Mouse (Mus musculus) gastrocnemius, adult 18-20 months (tissue): ENCODE results near the gene Ubap1l. TPM values are rescaled to one million over a fixed set of nuclear protein-coding genes. Genes with fewer than 3 reads are reported as not detected.

Source experiments
- DNase-seq: peaks from one replicate; pipeline ENCODE4 v3.0.0; 2021; ENCODE audit warnings: low spot score
- total RNA-seq, 2 experiments: library from RNA; stranded (reverse); gene quantifications; 2 replicates each; pipeline ENCODE4 v1.2.3; 2021

The Ubap1l gene
- total RNA-seq, 2 experiments from 2014 or later, result 0.64 to 0.71 TPM

- peak; percentile 80 for DNase-seq
Observed at GRCm38 (mm10) chr9:65408871-65409295, 48.0 kb downstream of the Ubap1l start.

GRCm38 (mm10) chr9:65410378-65410777 lies 49.5 kb downstream of the Ubap1l start:
- no peak for DNase-seq

- no peak for DNase-seq
Observed at GRCm38 (mm10) chr9:65411326-65411725, 50.5 kb downstream of the Ubap1l start.

- no peak for DNase-seq
Observed at GRCm38 (mm10) chr9:65417738-65418137, 56.9 kb downstream of the Ubap1l start.

- DNase-seq, result no peak
Observed at GRCm38 (mm10) chr9:65419633-65420032, 58.8 kb downstream of the Ubap1l start.

GRCm38 (mm10) chr9:65422760-65423501 lies 62.1 kb downstream of the Ubap1l start, which contains the start of gene Slc51b:
Gene Slc51b, minus strand, starts transcription at chr9:65422955.
- DNase-seq, result no peak

GRCm38 (mm10) chr9:65424393-65424792 lies 63.6 kb downstream of the Ubap1l start:
- no peak for DNase-seq

GRCm38 (mm10) chr9:65427511-65427910 lies 66.7 kb downstream of the Ubap1l start:
- no peak for DNase-seq

GRCm38 (mm10) chr9:65428003-65428402 lies 67.2 kb downstream of the Ubap1l start:
- no peak for DNase-seq

Other genes with a start within 250 kb of the Ubap1l start
- gene Igdcc3, start 219.9 kb upstream of the Ubap1l start, total RNA-seq, result under 1 TPM; 0.21 to 0.32 TPM
- 1 to 10 TPM; 3.6 to 3.7 TPM for gene Parp16, start 165.7 kb upstream of the Ubap1l start, total RNA-seq
- 10 to 100 TPM; 20.6 to 30.0 TPM for gene Cilp, start 95.9 kb upstream of the Ubap1l start, total RNA-seq
- gene Clpx, start 66.8 kb upstream of the Ubap1l start, total RNA-seq, result 10 to 100 TPM; 61.6 to 63.1 TPM
- 10 to 100 TPM; 14.6 to 22.2 TPM for gene Pdcd7, start 14.9 kb upstream of the Ubap1l start, total RNA-seq
- 10 to 100 TPM; 10.7 to 11.6 TPM for gene Kbtbd13, start 30.6 kb downstream of the Ubap1l start, total RNA-seq
- 1 to 10 TPM; 2.5 to 3.7 TPM for gene Rasl12, start 37.5 kb downstream of the Ubap1l start, total RNA-seq
- gene Slc51b, start 61.9 kb downstream of the Ubap1l start, total RNA-seq, result not detected
- 1 to 10 TPM; 4.7 to 6.5 TPM for gene Mtfmt, start 74.7 kb downstream of the Ubap1l start, total RNA-seq
- 1 to 10 TPM; 5.5 to 9.1 TPM for gene Spg21, start 99.9 kb downstream of the Ubap1l start, total RNA-seq
- gene Ankdd1a, start 159.2 kb downstream of the Ubap1l start, total RNA-seq, result not detected
- 1 to 10 TPM; 2.2 to 5.4 TPM for gene Plekho2, start 219.0 kb downstream of the Ubap1l start, total RNA-seq
- not detected for gene Pif1, start 226.1 kb downstream of the Ubap1l start, total RNA-seq